13 mouse cellular contexts compared by ENCODE assay signal in genomic region chr9:45676578-45676977, GRCm38 (mm10).
DNase-seq lines count a peak whose midpoint lies in the region; ATAC-seq and TF ChIP-seq lines count a peak whose summit lies in the region.
"Had no signal": no experiment of that assay in that cellular context is flagged by ENCODE, and none has a peak within 500 bp of the region (broad histone marks: within the 10 kb centered on the region; RNA-seq: fewer than 3 reads in every experiment).

No protein-coding gene starts in this region.

- H3K27ac ChIP-seq in lung, embryonic 14.5 days (ENCODE audit: low read depth), result no peak overlapping the region
- peak overlapping the region; percentile 93 for H3K27ac ChIP-seq in forebrain, embryonic 16.5 days (ENCODE audit: low read length)
- peak overlapping the region; percentile 76 for H3K27ac ChIP-seq in midbrain, embryonic 12.5 days (replicated peaks)
- H3K27ac ChIP-seq in liver, embryonic 11.5 days (ENCODE audit: low read depth, low read length), result no peak overlapping the region
- H3K27ac ChIP-seq: macrophage had no signal

- WGBS in lung, embryonic 14.5 days, result 45% methylated on average over 8 of the region's 8 CpGs
- WGBS in forebrain, embryonic 16.5 days, result 4% methylated on average over 8 of the region's 8 CpGs
- whole genome bisulfite sequencing in midbrain, embryonic 12.5 days, result 24% methylated on average over 8 of the region's 8 CpGs
- 75% methylated on average over 8 of the region's 8 CpGs for WGBS in liver, embryonic 11.5 days

- no peaks in the 10 kb centered on the region for H3K9me3 ChIP-seq in lung, embryonic 14.5 days (ENCODE audit: low read depth, low read length)
- no peaks in the 10 kb centered on the region for H3K9me3 ChIP-seq in forebrain, embryonic 16.5 days (ENCODE audit: control insufficient read depth, low read length)
- H3K9me3 ChIP-seq in midbrain, embryonic 12.5 days, result no peaks in the 10 kb centered on the region
- H3K9me3 ChIP-seq in liver, embryonic 11.5 days (ENCODE audit: control insufficient read depth, low read length), result no peaks in the 10 kb centered on the region
- H3K9me3 ChIP-seq: limb, embryonic 13.5 days had no signal

- H3K4me2 ChIP-seq in lung, embryonic 14.5 days, result no peak overlapping the region
- H3K4me2 ChIP-seq in forebrain, embryonic 16.5 days (ENCODE audit: low read length), result no peak overlapping the region
- H3K4me2 ChIP-seq in midbrain, embryonic 12.5 days (replicated peaks), result 0 out of 2 replicates have a peak overlapping the region, but pooled peaks have one; percentile 17
- no peak overlapping the region for H3K4me2 ChIP-seq in liver, embryonic 11.5 days
- H3K4me2 ChIP-seq: heart, embryonic 11.5 days had no signal

- peak; percentile 11 for DNase-seq in lung, embryonic 14.5 days
- no peak for DNase-seq in lung, postnatal 25 days (ENCODE audit: low spot score)
- no peak for DNase-seq in liver, embryonic 11.5 days (ENCODE audit: low spot score)
- DNase-seq in right cerebral cortex, postnatal 25 days, result no peak
- DNase-seq in left cerebral cortex, adult 8-10 months (ENCODE audit: low spot score in 2 of 2), result no peak
- DNase-seq in kidney, postnatal 14 days, result no peak
- DNase-seq: kidney, postnatal 36 days; thymus, postnatal 4 days had no signal

- no peak for ATAC-seq in lung, embryonic 14.5 days (ENCODE audit: insufficient read depth)
- peak; percentile 67 for ATAC-seq in forebrain, embryonic 16.5 days
- ATAC-seq in midbrain, embryonic 12.5 days (ENCODE audit: low FRiP score, low read depth), result peak; percentile 64
- no peak for ATAC-seq in liver, embryonic 11.5 days (replicated peaks; ENCODE audit: low FRiP score)

- no peaks in the 10 kb centered on the region for H3K36me3 ChIP-seq in lung, embryonic 14.5 days (ENCODE audit: insufficient read depth)
- H3K36me3 ChIP-seq in forebrain, embryonic 16.5 days (ENCODE audit: control insufficient read depth, insufficient read depth), result no peaks in the 10 kb centered on the region
- no peaks in the 10 kb centered on the region for H3K36me3 ChIP-seq in midbrain, embryonic 12.5 days
- H3K36me3 ChIP-seq in liver, embryonic 11.5 days (ENCODE audit: control insufficient read depth, insufficient read depth, low read length), result no peaks in the 10 kb centered on the region
- H3K36me3 ChIP-seq: limb, embryonic 13.5 days had no signal

- no peak overlapping the region for H3K4me3 ChIP-seq in lung, embryonic 14.5 days (ENCODE audit: low read depth, low read length)
- H3K4me3 ChIP-seq in forebrain, embryonic 16.5 days (replicated peaks; ENCODE audit: low read length), result no peak overlapping the region
- no peak overlapping the region for H3K4me3 ChIP-seq in midbrain, embryonic 12.5 days
- no peak overlapping the region for H3K4me3 ChIP-seq in liver, embryonic 11.5 days (ENCODE audit: low read depth, low read length)
- H3K4me3 ChIP-seq: limb, embryonic 13.5 days had no signal

- peaks cover 12% of the 10 kb centered on the region for H3K4me1 ChIP-seq in lung, embryonic 14.5 days (ENCODE audit: insufficient read depth)
- peaks cover 43% of the 10 kb centered on the region for H3K4me1 ChIP-seq in forebrain, embryonic 16.5 days (replicated peaks; ENCODE audit: control insufficient read depth, insufficient read depth, low read length)
- H3K4me1 ChIP-seq in midbrain, embryonic 12.5 days, result peaks cover 55% of the 10 kb centered on the region
- no peaks in the 10 kb centered on the region for H3K4me1 ChIP-seq in liver, embryonic 11.5 days (replicated peaks; ENCODE audit: control insufficient read depth, insufficient read depth, low read length)

- H3K9ac ChIP-seq in lung, embryonic 14.5 days, result no peak overlapping the region
- peak overlapping the region; percentile 42 for H3K9ac ChIP-seq in forebrain, embryonic 16.5 days (replicated peaks; ENCODE audit: low read depth, low read length)
- no peak overlapping the region for H3K9ac ChIP-seq in midbrain, embryonic 12.5 days (replicated peaks)
- H3K9ac ChIP-seq in liver, embryonic 11.5 days (ENCODE audit: low read depth, low read length), result no peak overlapping the region

- H3K27me3 ChIP-seq in lung, embryonic 14.5 days (ENCODE audit: insufficient read depth, low read length), result no peaks in the 10 kb centered on the region
- H3K27me3 ChIP-seq in forebrain, embryonic 16.5 days (replicated peaks; ENCODE audit: control insufficient read depth, insufficient read depth, low read length), result no peaks in the 10 kb centered on the region
- H3K27me3 ChIP-seq in midbrain, embryonic 12.5 days, result no peaks in the 10 kb centered on the region
- 0 out of 2 replicates have a peak, but pooled peaks cover 6% of the 10 kb centered on the region for H3K27me3 ChIP-seq in liver, embryonic 11.5 days (replicated peaks; ENCODE audit: control insufficient read depth, insufficient read depth, low read length)

- no peak for TF ChIP-seq CTCF in lung, embryonic 14.5 days (IDR thresholded peaks at IDR 0.05; ENCODE audit: low read depth)

Comparison
In these comparisons a context has a peak if more than half of its experiments do, and no peak if none do; other contexts are left out.
1. ATAC-seq: peak in forebrain, embryonic 16.5 days (single experiment) and midbrain, embryonic 12.5 days (single experiment); none in lung, embryonic 14.5 days (single experiment) and liver, embryonic 11.5 days (single experiment).
2. H3K27ac ChIP-seq: peak in forebrain, embryonic 16.5 days (single experiment) and midbrain, embryonic 12.5 days (single experiment); none in lung, embryonic 14.5 days (single experiment) and liver, embryonic 11.5 days (single experiment).